Mouse (Mus musculus): Measurements from ENCODE around the gene Podn. TPM values are rescaled to one million over a fixed set of nuclear protein-coding genes. Genes with fewer than 3 reads are reported as not detected.

The Podn gene
- polyA plus RNA-seq, 1 experiment from 2014 or later, result 0.27 TPM

Small RNA genes within 50 kb of the gene (microRNA-seq; reads per million reads assigned to microRNA genes)
- not detected for gene Mir6397

Other genes starting within 250 kb of the Podn start
- 232 and 233 TPM in 2 replicates for gene Magoh, start 216.7 kb downstream of the Podn start, polyA plus RNA-seq (2016; fragmentation: Nextera tagmentation; extraction: Ambion mirVana)
- 110 and 115 TPM in 2 replicates for gene 0610037L13Rik, start 206.6 kb downstream of the Podn start, polyA plus RNA-seq (2016; fragmentation: Nextera tagmentation; extraction: Ambion mirVana)
- 25.1 and 25.4 TPM in 2 replicates for gene Cpt2, start 172.8 kb downstream of the Podn start, polyA plus RNA-seq (2016; fragmentation: Nextera tagmentation; extraction: Ambion mirVana)
- gene Slc1a7, start 128.1 kb downstream of the Podn start, polyA plus RNA-seq (2016; fragmentation: Nextera tagmentation; extraction: Ambion mirVana), result not detected in 2 replicates
- 203 and 208 TPM in 2 replicates for gene Scp2, start 48.6 kb upstream of the Podn start, polyA plus RNA-seq (2016; fragmentation: Nextera tagmentation; extraction: Ambion mirVana)
- 13.6 and 16.0 TPM in 2 replicates for gene Echdc2, start 69.0 kb upstream of the Podn start, polyA plus RNA-seq (2016; fragmentation: Nextera tagmentation; extraction: Ambion mirVana)
- not detected in 2 replicates for gene Zyg11a, start 121.6 kb upstream of the Podn start, polyA plus RNA-seq (2016; fragmentation: Nextera tagmentation; extraction: Ambion mirVana)
- 26.2 and 31.1 TPM in 2 replicates for gene Zyg11b, start 204.7 kb upstream of the Podn start, polyA plus RNA-seq (2016; fragmentation: Nextera tagmentation; extraction: Ambion mirVana)
- 49.0 and 49.3 TPM in 2 replicates for gene Coa7, start 231.7 kb upstream of the Podn start, polyA plus RNA-seq (2016; fragmentation: Nextera tagmentation; extraction: Ambion mirVana)

All from forebrain, embryonic 12.5 days (tissue).